13 mouse cellular contexts compared by ENCODE assay signal in genomic region chr1:161252901-161253300, GRCm38 (mm10).
"Had no signal": no experiment of that assay in that cellular context is flagged by ENCODE, and none has a peak within 500 bp of the region (broad histone marks: within the 10 kb centered on the region; RNA-seq: fewer than 3 reads in every experiment).

No protein-coding gene starts in this region.

- H3K9ac ChIP-seq: limb, embryonic 13.5 days; midbrain, embryonic 15.5 days; neural tube, embryonic 12.5 days had no signal

- ATAC-seq: lung, postnatal 0 days; midbrain, embryonic 15.5 days had no signal

- H3K27ac ChIP-seq: layer of hippocampus, adult 2 months; limb, embryonic 13.5 days; midbrain, embryonic 15.5 days; neural tube, embryonic 12.5 days; stomach, postnatal 0 days had no signal

- H3K4me2 ChIP-seq: limb, embryonic 13.5 days; midbrain, embryonic 11.5 days; midbrain, embryonic 15.5 days; neural tube, embryonic 12.5 days had no signal

- H3K36me3 ChIP-seq: limb, embryonic 13.5 days; midbrain, embryonic 15.5 days; neural tube, embryonic 12.5 days had no signal

- DNase-seq: kidney, adult 18-20 months; kidney, postnatal 10 days; kidney, postnatal 4 days; lung, adult 2 months; lung, postnatal 36 days; thymus, postnatal 14 days had no signal

- H3K4me3 ChIP-seq: layer of hippocampus, adult 2 months; limb, embryonic 13.5 days; midbrain, embryonic 15.5 days; neural tube, embryonic 12.5 days had no signal

- H3K27me3 ChIP-seq: limb, embryonic 13.5 days; neural tube, embryonic 12.5 days had no signal

- H3K9me3 ChIP-seq: limb, embryonic 13.5 days; midbrain, embryonic 15.5 days; neural tube, embryonic 12.5 days had no signal
